Mouse (Mus musculus): ENCODE measurements around the gene Ndufb4. TPM values are rescaled to one million over a fixed set of nuclear protein-coding genes. Genes with fewer than 3 reads are reported as not detected.
A peak's percentile ranks its signal among the peaks of the same experiment; 100 is the strongest.

The Ndufb4 gene
- polyA plus RNA-seq, 1 experiment from 2014 or later, result 56.0 TPM

GRCm38 (mm10) chr16:37675326-37675725, 21.1 kb upstream of the Ndufb4 start:
- Histone ChIP-seq H3K27ac (replicated peaks) (no peak overlapping the region), H3K4me1 (peaks cover 12% of the 10 kb centered on the region), H3K4me2 (replicated peaks) (no peak overlapping the region), H3K9me3 (no peaks in the 10 kb centered on the region), H3K27me3 (no peaks in the 10 kb centered on the region), H3K36me3 (no peaks in the 10 kb centered on the region), H3K4me3 (no peak overlapping the region), H3K9ac (replicated peaks) (no peak overlapping the region)
- 93% methylated on average over 5 of the region's 5 CpGs for WGBS
- no peak for ATAC-seq (replicated peaks)

DNA sequence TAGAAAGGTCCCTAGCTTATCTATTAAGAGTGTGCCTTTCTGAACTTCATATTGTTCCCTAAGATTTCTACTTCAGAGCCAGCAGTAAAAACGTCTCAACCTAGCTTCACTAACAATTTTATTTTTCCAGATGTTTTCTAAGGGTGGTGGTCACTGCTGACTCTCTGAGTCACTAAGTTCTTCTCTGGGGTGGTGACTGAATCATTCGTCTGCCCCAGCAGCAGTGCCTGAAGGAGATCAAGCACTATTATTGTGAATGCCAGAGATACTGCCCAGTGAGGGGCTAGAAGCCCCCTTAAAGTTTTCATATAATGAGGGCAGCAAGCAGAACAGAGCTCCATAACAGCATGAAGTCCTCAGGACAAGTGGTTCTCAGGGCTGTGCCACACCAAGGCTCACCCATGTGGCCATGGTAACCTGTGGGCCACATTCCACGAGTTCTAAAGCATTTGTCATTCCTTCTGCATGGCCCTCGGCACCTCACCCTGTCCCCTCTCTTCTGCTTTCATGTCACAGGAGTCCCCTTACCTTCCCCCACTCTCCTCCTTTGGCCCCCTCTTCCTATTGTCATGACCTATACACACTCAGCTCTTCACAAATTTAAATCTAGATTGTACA, 16.5 kb upstream of the Ndufb4 start:
- Histone ChIP-seq H3K36me3 (no peaks in the 10 kb centered on the region), H3K4me1 (no peaks in the 10 kb centered on the region; the same call in 1 of the 2 replicates), H3K4me2 (replicated peaks) (no peak overlapping the region), H3K4me3 (no peak overlapping the region), H3K27ac (replicated peaks) (no peak overlapping the region), H3K9ac (replicated peaks) (no peak overlapping the region), H3K27me3 (no peaks in the 10 kb centered on the region), H3K9me3 (no peaks in the 10 kb centered on the region)
- WGBS, result 34% methylated on average over 4 of the region's 4 CpGs
- ATAC-seq (replicated peaks), result no peak

GRCm38 (mm10) chr16:37665394-37665935, 11.2 kb upstream of the Ndufb4 start:
- Histone ChIP-seq H3K9me3 (no peaks in the 10 kb centered on the region), H3K27me3 (no peaks in the 10 kb centered on the region), H3K4me1 (no peaks in the 10 kb centered on the region), H3K4me3 (no peak overlapping the region), H3K9ac (replicated peaks) (no peak overlapping the region), H3K36me3 (no peaks in the 10 kb centered on the region), H3K27ac (replicated peaks) (no peak overlapping the region), H3K4me2 (replicated peaks) (no peak overlapping the region)
- 78% methylated on average over 5 of the region's 5 CpGs for WGBS
- no peak for ATAC-seq (replicated peaks)

GRCm38 (mm10) chr16:37663643-37664459, 9.6 kb upstream of the Ndufb4 start:
- WGBS, result 68% methylated on average over 9 of the region's 9 CpGs
- Histone ChIP-seq H3K9me3 (no peaks in the 10 kb centered on the region), H3K36me3 (no peaks in the 10 kb centered on the region), H3K4me3 (no peak overlapping the region), H3K27ac (replicated peaks) (no peak overlapping the region), H3K9ac (replicated peaks) (no peak overlapping the region), H3K4me2 (replicated peaks) (no peak overlapping the region), H3K4me1 (no peaks in the 10 kb centered on the region), H3K27me3 (no peaks in the 10 kb centered on the region)
- ATAC-seq (replicated peaks), result no peak

DNA sequence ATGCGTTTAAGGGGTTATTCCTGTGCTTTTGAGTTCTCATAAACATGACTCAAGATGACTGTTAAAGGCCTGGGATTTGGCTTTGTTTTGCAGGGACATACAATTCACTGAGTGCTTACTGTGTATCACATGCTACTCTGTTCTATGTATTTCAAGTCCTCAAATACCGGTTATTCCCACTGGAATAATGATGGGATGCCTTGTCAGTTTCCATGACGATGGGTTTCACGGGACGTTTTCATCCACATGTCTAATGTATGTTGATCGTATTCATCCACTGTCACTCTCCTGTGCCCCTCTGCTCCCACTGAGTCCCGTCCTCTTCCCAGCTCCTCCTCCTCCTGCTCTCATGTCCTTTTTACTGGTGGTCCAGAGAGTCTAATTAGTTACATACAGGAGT, 2.5 kb upstream of the Ndufb4 start:
- Histone ChIP-seq H3K4me3 (no peak overlapping the region), H3K9me3 (no peaks in the 10 kb centered on the region), H3K4me2 (replicated peaks) (no peak overlapping the region), H3K9ac (replicated peaks) (no peak overlapping the region), H3K36me3 (no peaks in the 10 kb centered on the region), H3K27ac (replicated peaks) (no peak overlapping the region), H3K27me3 (no peaks in the 10 kb centered on the region), H3K4me1 (peaks cover 18% of the 10 kb centered on the region)
- 54% methylated on average over 7 of the region's 7 CpGs for WGBS
- no peak for ATAC-seq (replicated peaks)

DNA sequence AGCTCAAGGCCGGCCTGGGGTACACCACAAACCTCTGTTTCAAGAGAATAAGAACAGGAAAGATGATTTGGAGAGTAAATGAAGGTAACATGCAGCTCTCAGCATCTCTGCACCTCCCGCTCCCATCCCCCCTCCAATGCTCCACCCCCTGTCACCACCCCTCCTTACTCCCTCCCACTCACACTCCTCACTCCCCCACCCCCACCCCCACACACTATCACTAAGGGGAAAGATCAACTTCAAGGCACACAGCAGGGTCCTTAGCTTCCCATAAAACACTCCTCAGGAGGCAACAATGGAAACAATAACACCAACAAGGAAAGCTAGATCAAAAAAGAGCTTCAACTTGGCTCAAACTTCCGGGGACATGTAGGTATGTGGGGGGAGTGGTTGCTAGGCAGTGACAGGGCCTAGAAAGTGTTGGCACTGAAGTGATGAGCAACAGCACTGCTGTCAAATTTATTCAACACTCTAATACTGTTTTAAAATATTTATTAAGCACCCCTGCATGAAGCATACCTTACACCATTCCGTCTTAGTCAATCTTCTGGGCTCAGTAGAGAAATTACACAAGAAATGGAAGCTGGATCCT, 1.6 kb upstream of the Ndufb4 start:
- no peaks in the 10 kb centered on the region for H3K36me3 ChIP-seq
- H3K27me3 ChIP-seq, result no peaks in the 10 kb centered on the region
- no peaks in the 10 kb centered on the region for H3K9me3 ChIP-seq
- no peak overlapping the region for H3K4me2 ChIP-seq (replicated peaks)
- no peak overlapping the region for H3K4me3 ChIP-seq
- no peak overlapping the region for H3K9ac ChIP-seq (replicated peaks)
- WGBS, result 22% methylated on average over 4 of the region's 4 CpGs
- no peak overlapping the region for H3K27ac ChIP-seq (replicated peaks)
- ATAC-seq (replicated peaks), result no peak
- H3K4me1 ChIP-seq, result peaks cover 18% of the 10 kb centered on the region

DNA sequence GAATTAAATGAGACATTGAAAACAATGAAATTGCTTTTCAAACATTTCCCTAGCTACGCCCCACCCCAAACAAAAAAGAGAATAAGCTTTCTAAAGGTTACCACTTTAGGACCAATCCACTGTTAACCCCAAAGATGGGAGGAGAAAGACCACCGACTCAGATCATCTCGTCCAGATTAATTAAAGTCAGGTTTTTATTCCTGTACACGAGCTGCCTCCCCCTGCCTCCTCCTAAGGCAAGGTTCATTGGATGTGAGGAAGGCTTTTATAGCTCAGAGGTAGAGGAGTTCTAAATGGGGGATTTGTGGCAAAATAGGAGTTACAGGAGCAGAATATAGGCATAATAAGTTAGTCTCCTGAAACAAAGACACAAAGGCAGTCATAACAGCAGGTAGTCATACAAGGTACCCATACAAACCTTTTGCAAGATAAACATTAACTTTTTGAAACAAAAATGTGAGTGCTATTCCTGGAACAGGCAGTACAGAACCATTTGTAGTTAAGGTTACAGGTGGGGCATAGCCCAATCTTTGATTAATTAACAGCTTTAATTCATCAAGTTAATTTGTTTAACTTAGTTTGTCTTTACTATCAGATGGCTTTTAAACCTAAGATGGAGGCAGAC, 690 bp upstream of the Ndufb4 start:
- no peak overlapping the region for H3K4me3 ChIP-seq
- 59% methylated on average over 4 of the region's 4 CpGs for WGBS
- peak overlapping the region; percentile 45 for H3K4me2 ChIP-seq (replicated peaks)
- no peak; the same call in none of the 2 replicates for ATAC-seq (replicated peaks)
- H3K27ac ChIP-seq (replicated peaks), result 0 out of 2 replicates have a peak overlapping the region, but pooled peaks have one; percentile 55
- H3K27me3 ChIP-seq, result no peaks in the 10 kb centered on the region
- no peaks in the 10 kb centered on the region for H3K9me3 ChIP-seq
- no peak overlapping the region for H3K9ac ChIP-seq (replicated peaks)
- H3K4me1 ChIP-seq, result peaks cover 18% of the 10 kb centered on the region
- no peaks in the 10 kb centered on the region for H3K36me3 ChIP-seq

DNA sequence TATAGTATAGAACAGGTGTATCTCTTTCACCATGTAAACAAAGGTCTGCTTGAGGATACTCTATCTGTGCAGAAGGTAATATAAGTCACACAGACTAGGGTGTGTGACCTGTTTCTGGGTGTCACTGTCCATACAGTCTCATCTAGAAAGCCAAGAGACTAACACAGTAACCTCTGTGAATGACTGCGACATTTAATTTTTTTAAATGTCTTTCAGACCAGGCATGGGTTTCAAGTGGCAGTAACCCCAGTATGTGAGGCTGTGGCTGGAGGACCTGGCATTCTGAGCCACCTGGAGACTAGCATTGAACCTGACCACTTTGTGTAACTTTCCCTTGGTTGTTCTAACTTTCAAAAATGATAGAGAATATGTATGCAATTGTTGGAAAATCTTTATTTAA, 1.2 kb downstream of the Ndufb4 start:
- H3K9me3 ChIP-seq, result no peaks in the 10 kb centered on the region
- peak overlapping the region; percentile 66 for H3K4me2 ChIP-seq (replicated peaks)
- H3K27ac ChIP-seq (replicated peaks), result no peak overlapping the region
- H3K4me1 ChIP-seq, result peaks cover 18% of the 10 kb centered on the region
- no peaks in the 10 kb centered on the region for H3K27me3 ChIP-seq
- H3K4me3 ChIP-seq, result peak overlapping the region; percentile 90
- peaks cover 3% of the 10 kb centered on the region; the same call in 1 of the 2 replicates for H3K36me3 ChIP-seq
- 90% methylated on average over 1 of the region's 1 CpGs for WGBS
- 0 out of 2 replicates have a peak overlapping the region, but pooled peaks have one; percentile 12 for H3K9ac ChIP-seq (replicated peaks)
- no peak for ATAC-seq (replicated peaks)

GRCm38 (mm10) chr16:37652654-37653053, 1.6 kb downstream of the Ndufb4 start:
- no peak for ATAC-seq (replicated peaks)
- peaks cover 18% of the 10 kb centered on the region for H3K4me1 ChIP-seq
- H3K9me3 ChIP-seq, result no peaks in the 10 kb centered on the region
- peaks cover 7% of the 10 kb centered on the region; the same call in 1 of the 2 replicates for H3K36me3 ChIP-seq
- H3K9ac ChIP-seq (replicated peaks), result no peak overlapping the region
- 76% methylated on average over 5 of the region's 5 CpGs for WGBS
- peak overlapping the region; percentile 90; the same call in 1 of the 2 replicates for H3K4me3 ChIP-seq
- no peaks in the 10 kb centered on the region for H3K27me3 ChIP-seq
- peak overlapping the region; percentile 66; the same call in 1 of the 2 replicates for H3K4me2 ChIP-seq (replicated peaks)
- no peak overlapping the region for H3K27ac ChIP-seq (replicated peaks)

DNA sequence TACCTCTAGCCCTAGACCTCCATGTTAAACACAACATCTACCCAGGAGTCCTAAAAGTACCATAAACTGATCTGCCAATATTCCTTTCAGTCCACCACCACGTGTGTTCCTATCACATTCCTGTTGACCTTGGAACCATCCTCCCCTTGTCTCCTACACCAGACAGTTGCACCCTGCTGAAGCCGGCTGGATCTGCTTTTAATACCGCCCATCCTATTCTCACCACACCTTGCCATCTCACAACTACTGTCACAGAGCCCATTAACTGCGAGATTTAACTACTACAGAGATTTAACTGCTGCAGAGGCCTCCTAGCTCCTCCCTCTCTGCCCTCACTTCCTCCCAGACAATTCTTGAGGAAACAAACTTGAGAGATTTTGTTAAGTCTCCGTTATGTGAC, 2.8 kb downstream of the Ndufb4 start:
- Histone ChIP-seq H3K4me2 (replicated peaks) (no peak overlapping the region), H3K9me3 (no peaks in the 10 kb centered on the region), H3K27me3 (no peaks in the 10 kb centered on the region), H3K4me1 (peaks cover 18% of the 10 kb centered on the region), H3K9ac (replicated peaks) (no peak overlapping the region), H3K27ac (replicated peaks) (no peak overlapping the region), H3K36me3 (peaks cover 18% of the 10 kb centered on the region), H3K4me3 (no peak overlapping the region)
- ATAC-seq (replicated peaks), result no peak
- 92% methylated on average over 5 of the region's 5 CpGs for WGBS

- 83% methylated on average over 5 of the region's 5 CpGs for WGBS
- H3K4me3 ChIP-seq, result no peak overlapping the region
- H3K9me3 ChIP-seq, result no peaks in the 10 kb centered on the region
- no peak overlapping the region for H3K4me2 ChIP-seq (replicated peaks)
- H3K36me3 ChIP-seq, result peaks cover 28% of the 10 kb centered on the region
- ATAC-seq (replicated peaks), result no peak
- H3K27ac ChIP-seq (replicated peaks), result no peak overlapping the region
- H3K9ac ChIP-seq (replicated peaks), result no peak overlapping the region
- no peaks in the 10 kb centered on the region for H3K27me3 ChIP-seq
- peaks cover 15% of the 10 kb centered on the region for H3K4me1 ChIP-seq
Measured at GRCm38 (mm10) chr16:37649068-37649467, 5.2 kb downstream of the Ndufb4 start.

DNA sequence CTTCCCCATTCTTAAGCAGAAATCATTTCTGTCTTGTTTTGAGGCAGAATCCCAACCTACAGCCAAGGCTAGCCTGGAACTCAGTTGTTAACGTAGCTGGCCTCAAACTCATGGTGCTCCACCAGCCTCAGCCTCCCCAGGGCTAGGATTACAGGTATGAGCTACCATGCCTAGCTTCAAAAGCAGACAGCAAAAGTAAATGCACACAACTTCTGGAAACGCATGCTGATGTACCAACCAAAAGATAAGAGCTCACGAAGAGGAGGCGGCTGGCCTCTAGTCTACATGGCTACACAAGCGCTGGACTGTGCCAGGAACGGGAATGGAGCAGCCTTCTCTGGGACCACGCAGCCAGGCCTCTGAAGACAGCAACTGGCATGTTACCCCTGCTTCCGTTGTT, 6.3 kb downstream of the Ndufb4 start:
- peaks cover 9% of the 10 kb centered on the region for H3K4me1 ChIP-seq
- 94% methylated on average over 8 of the region's 8 CpGs for WGBS
- H3K9ac ChIP-seq (replicated peaks), result no peak overlapping the region
- H3K27me3 ChIP-seq, result no peaks in the 10 kb centered on the region
- H3K9me3 ChIP-seq, result no peaks in the 10 kb centered on the region
- no peak overlapping the region for H3K27ac ChIP-seq (replicated peaks)
- H3K36me3 ChIP-seq, result peaks cover 28% of the 10 kb centered on the region
- no peak overlapping the region for H3K4me2 ChIP-seq (replicated peaks)
- H3K4me3 ChIP-seq, result no peak overlapping the region
- ATAC-seq (replicated peaks), result no peak
